Mouse (Mus musculus): ENCODE results near the gene Tcf7l2. TPM values are rescaled to one million over a fixed set of nuclear protein-coding genes. Genes with fewer than 3 reads are reported as not detected.

Gene Tcf7l2
- polyA plus RNA-seq, 1 experiment from 2014 or later = 57.1 TPM

- H3K9me3 ChIP-seq (ENCODE audit: control insufficient read depth, low read length) = no peaks in the 10 kb centered on the region
- H3K4me1 ChIP-seq (ENCODE audit: control insufficient read depth, insufficient read depth, low read length) = peaks cover 31% of the 10 kb centered on the region
- WGBS = 59% methylated on average over 7 of the region's 7 CpGs
- no peak overlapping the region for H3K9ac ChIP-seq (ENCODE audit: low read depth, low read length)
- no peaks in the 10 kb centered on the region for H3K27me3 ChIP-seq (replicated peaks; ENCODE audit: control insufficient read depth, insufficient read depth, low read length)
- H3K4me2 ChIP-seq (ENCODE audit: low read depth, low read length) = no peak overlapping the region
- ATAC-seq = no peak
- no peak overlapping the region for H3K27ac ChIP-seq (ENCODE audit: low read length)
- H3K4me3 ChIP-seq (ENCODE audit: low read length) = no peak overlapping the region
- no peaks in the 10 kb centered on the region for H3K36me3 ChIP-seq (ENCODE audit: control insufficient read depth, insufficient read depth, low read length)
Measured at GRCm38 (mm10) chr19:55774824-55775223, 33.2 kb downstream of the Tcf7l2 start.

- Histone ChIP-seq H3K4me1 (ENCODE audit: control insufficient read depth, insufficient read depth, low read length) (peaks cover 34% of the 10 kb centered on the region), H3K27me3 (replicated peaks; ENCODE audit: control insufficient read depth, insufficient read depth, low read length) (no peaks in the 10 kb centered on the region), H3K27ac (ENCODE audit: low read length) (no peak overlapping the region), H3K4me3 (ENCODE audit: low read length) (no peak overlapping the region), H3K36me3 (ENCODE audit: control insufficient read depth, insufficient read depth, low read length) (no peaks in the 10 kb centered on the region; the same call in 1 of the 2 replicates), H3K4me2 (ENCODE audit: low read depth, low read length) (no peak overlapping the region), H3K9ac (ENCODE audit: low read depth, low read length) (no peak overlapping the region), H3K9me3 (ENCODE audit: control insufficient read depth, low read length) (no peaks in the 10 kb centered on the region)
- WGBS = 72% methylated on average over 10 of the region's 10 CpGs
- no peak for ATAC-seq
Measured at GRCm38 (mm10) chr19:55779871-55780270, 38.3 kb downstream of the Tcf7l2 start.

DNA sequence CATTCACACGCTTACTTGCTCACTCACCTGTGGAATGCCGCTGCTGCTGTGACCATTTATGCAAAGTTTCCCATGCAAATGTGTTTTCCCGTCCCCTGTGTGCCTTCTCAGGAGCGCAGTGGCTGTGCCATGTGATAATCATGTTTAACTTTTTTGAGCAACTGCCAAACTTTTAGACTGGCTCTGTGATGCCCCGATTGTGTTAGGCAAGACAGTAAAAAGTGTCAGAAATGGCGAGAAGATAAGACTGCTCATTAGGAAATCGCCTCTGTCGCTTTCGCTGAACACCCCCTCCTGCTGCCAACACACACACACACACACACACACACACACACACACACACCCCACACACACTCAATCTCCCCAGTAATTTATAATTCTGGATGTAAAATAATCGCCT is 39.5 kb downstream of the Tcf7l2 start:
- Histone ChIP-seq H3K9ac (ENCODE audit: low read depth, low read length) (no peak overlapping the region), H3K4me2 (ENCODE audit: low read depth, low read length) (no peak overlapping the region), H3K27me3 (replicated peaks; ENCODE audit: control insufficient read depth, insufficient read depth, low read length) (no peaks in the 10 kb centered on the region), H3K27ac (ENCODE audit: low read length) (no peak overlapping the region), H3K4me3 (ENCODE audit: low read length) (no peak overlapping the region), H3K4me1 (ENCODE audit: control insufficient read depth, insufficient read depth, low read length) (peaks cover 32% of the 10 kb centered on the region), H3K36me3 (ENCODE audit: control insufficient read depth, insufficient read depth, low read length) (no peaks in the 10 kb centered on the region; the same call in 1 of the 2 replicates), H3K9me3 (ENCODE audit: control insufficient read depth, low read length) (no peaks in the 10 kb centered on the region)
- ATAC-seq = no peak
- WGBS = 82% methylated on average over 10 of the region's 10 CpGs

DNA sequence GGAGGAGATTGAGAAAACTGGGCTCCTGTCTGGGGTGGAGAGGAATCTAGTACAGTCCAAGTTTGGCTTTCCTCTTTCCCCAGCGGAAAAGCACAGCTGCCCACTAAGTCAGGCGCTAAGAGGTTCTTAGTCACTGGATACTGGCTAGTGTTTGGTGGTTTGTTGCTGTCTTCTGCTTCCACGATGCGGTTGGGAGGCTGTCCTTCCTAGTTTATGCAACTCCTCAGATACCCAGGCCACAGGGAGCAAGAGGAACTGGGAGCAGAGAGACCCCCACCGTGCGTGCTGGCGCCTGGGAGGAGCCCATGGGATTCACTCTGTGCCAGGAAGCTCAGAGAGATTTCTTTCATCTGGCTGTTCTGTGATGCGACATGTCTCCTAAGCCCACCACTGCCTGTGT is 40.1 kb downstream of the Tcf7l2 start:
- Histone ChIP-seq H3K9ac (ENCODE audit: low read depth, low read length) (no peak overlapping the region), H3K36me3 (ENCODE audit: control insufficient read depth, insufficient read depth, low read length) (no peaks in the 10 kb centered on the region; the same call in 1 of the 2 replicates), H3K4me3 (ENCODE audit: low read length) (no peak overlapping the region), H3K4me2 (ENCODE audit: low read depth, low read length) (no peak overlapping the region), H3K27me3 (replicated peaks; ENCODE audit: control insufficient read depth, insufficient read depth, low read length) (no peaks in the 10 kb centered on the region), H3K27ac (ENCODE audit: low read length) (no peak overlapping the region), H3K4me1 (ENCODE audit: control insufficient read depth, insufficient read depth, low read length) (peaks cover 32% of the 10 kb centered on the region), H3K9me3 (ENCODE audit: control insufficient read depth, low read length) (no peaks in the 10 kb centered on the region)
- ATAC-seq = no peak
- 66% methylated on average over 8 of the region's 8 CpGs for WGBS

DNA sequence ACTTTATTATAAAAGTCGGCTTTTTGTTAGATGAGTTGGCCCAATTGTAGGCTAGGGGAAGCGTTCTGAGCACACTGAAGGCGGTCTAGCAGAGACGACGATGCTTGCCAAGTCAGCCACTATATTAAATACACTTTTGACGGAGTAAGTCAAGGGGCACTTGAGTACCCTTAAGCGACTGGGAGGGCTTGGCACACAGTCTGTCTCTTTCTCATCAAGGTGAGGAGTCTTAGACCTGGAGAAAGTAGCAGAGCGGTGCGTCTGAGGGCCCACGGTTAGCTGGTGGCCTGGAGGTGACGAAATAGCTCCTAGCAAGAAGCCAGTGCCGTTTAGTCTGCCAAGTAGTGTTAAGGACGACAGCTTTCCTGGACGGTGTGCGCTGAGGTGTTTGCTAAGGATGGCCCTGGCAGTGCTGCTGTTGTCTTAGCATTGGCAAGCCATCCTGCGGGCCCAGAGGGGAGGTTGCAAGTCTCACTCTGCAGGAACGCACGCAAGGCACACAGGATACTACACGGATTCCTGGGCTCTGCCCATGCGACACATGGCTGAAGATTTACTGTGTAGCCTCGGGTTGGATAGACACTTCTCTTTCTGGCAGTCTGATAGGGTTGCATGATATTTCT is 43.3 kb downstream of the Tcf7l2 start:
- Histone ChIP-seq H3K36me3 (ENCODE audit: control insufficient read depth, insufficient read depth, low read length) (no peaks in the 10 kb centered on the region; the same call in 1 of the 2 replicates), H3K9me3 (ENCODE audit: control insufficient read depth, low read length) (no peaks in the 10 kb centered on the region), H3K27ac (ENCODE audit: low read length) (no peak overlapping the region), H3K4me3 (ENCODE audit: low read length) (no peak overlapping the region), H3K9ac (ENCODE audit: low read depth, low read length) (no peak overlapping the region), H3K4me2 (ENCODE audit: low read depth, low read length) (no peak overlapping the region), H3K27me3 (replicated peaks; ENCODE audit: control insufficient read depth, insufficient read depth, low read length) (no peaks in the 10 kb centered on the region), H3K4me1 (ENCODE audit: control insufficient read depth, insufficient read depth, low read length) (peaks cover 30% of the 10 kb centered on the region)
- no peak for ATAC-seq
- WGBS = 83% methylated on average over 21 of the region's 21 CpGs

GRCm38 (mm10) chr19:55787420-55787819 is 45.8 kb downstream of the Tcf7l2 start:
- no peak for ATAC-seq
- 79% methylated on average over 13 of the region's 13 CpGs for WGBS
- no peak overlapping the region for H3K9ac ChIP-seq (ENCODE audit: low read depth, low read length)
- no peaks in the 10 kb centered on the region for H3K36me3 ChIP-seq (ENCODE audit: control insufficient read depth, insufficient read depth, low read length)
- no peaks in the 10 kb centered on the region for H3K9me3 ChIP-seq (ENCODE audit: control insufficient read depth, low read length)
- H3K4me2 ChIP-seq (ENCODE audit: low read depth, low read length) = no peak overlapping the region
- no peaks in the 10 kb centered on the region for H3K27me3 ChIP-seq (replicated peaks; ENCODE audit: control insufficient read depth, insufficient read depth, low read length)
- no peak overlapping the region for H3K4me3 ChIP-seq (ENCODE audit: low read length)
- H3K4me1 ChIP-seq (ENCODE audit: control insufficient read depth, insufficient read depth, low read length) = peaks cover 42% of the 10 kb centered on the region
- no peak overlapping the region for H3K27ac ChIP-seq (ENCODE audit: low read length)

- Histone ChIP-seq H3K4me3 (ENCODE audit: low read length) (no peak overlapping the region), H3K4me2 (ENCODE audit: low read depth, low read length) (no peak overlapping the region), H3K36me3 (ENCODE audit: control insufficient read depth, insufficient read depth, low read length) (no peaks in the 10 kb centered on the region), H3K9ac (ENCODE audit: low read depth, low read length) (no peak overlapping the region), H3K9me3 (ENCODE audit: control insufficient read depth, low read length) (no peaks in the 10 kb centered on the region), H3K4me1 (ENCODE audit: control insufficient read depth, insufficient read depth, low read length) (peaks cover 36% of the 10 kb centered on the region), H3K27ac (ENCODE audit: low read length) (no peak overlapping the region), H3K27me3 (replicated peaks; ENCODE audit: control insufficient read depth, insufficient read depth, low read length) (no peaks in the 10 kb centered on the region)
- WGBS = 50% methylated on average over 7 of the region's 7 CpGs
- peak; percentile 57 for ATAC-seq
Measured at GRCm38 (mm10) chr19:55788285-55788904, 46.8 kb downstream of the Tcf7l2 start.

GRCm38 (mm10) chr19:55788905-55789295 is 47.3 kb downstream of the Tcf7l2 start:
- 65% methylated on average over 5 of the region's 5 CpGs for WGBS
- H3K27me3 ChIP-seq (replicated peaks; ENCODE audit: control insufficient read depth, insufficient read depth, low read length) = no peaks in the 10 kb centered on the region
- no peaks in the 10 kb centered on the region for H3K36me3 ChIP-seq (ENCODE audit: control insufficient read depth, insufficient read depth, low read length)
- no peak overlapping the region for H3K27ac ChIP-seq (ENCODE audit: low read length)
- no peak overlapping the region for H3K4me3 ChIP-seq (ENCODE audit: low read length)
- peaks cover 35% of the 10 kb centered on the region for H3K4me1 ChIP-seq (ENCODE audit: control insufficient read depth, insufficient read depth, low read length)
- no peak overlapping the region for H3K4me2 ChIP-seq (ENCODE audit: low read depth, low read length)
- no peak overlapping the region for H3K9ac ChIP-seq (ENCODE audit: low read depth, low read length)
- no peak for ATAC-seq
- H3K9me3 ChIP-seq (ENCODE audit: control insufficient read depth, low read length) = no peaks in the 10 kb centered on the region

GRCm38 (mm10) chr19:55789838-55790237 is 48.2 kb downstream of the Tcf7l2 start:
- Histone ChIP-seq H3K9ac (ENCODE audit: low read depth, low read length) (no peak overlapping the region), H3K9me3 (ENCODE audit: control insufficient read depth, low read length) (no peaks in the 10 kb centered on the region), H3K27me3 (replicated peaks; ENCODE audit: control insufficient read depth, insufficient read depth, low read length) (no peaks in the 10 kb centered on the region), H3K4me1 (ENCODE audit: control insufficient read depth, insufficient read depth, low read length) (peaks cover 39% of the 10 kb centered on the region), H3K27ac (ENCODE audit: low read length) (no peak overlapping the region), H3K4me2 (ENCODE audit: low read depth, low read length) (no peak overlapping the region), H3K4me3 (ENCODE audit: low read length) (no peak overlapping the region), H3K36me3 (ENCODE audit: control insufficient read depth, insufficient read depth, low read length) (no peaks in the 10 kb centered on the region)
- WGBS = 40% methylated on average over 3 of the region's 3 CpGs
- ATAC-seq = no peak

Measured in intestine, embryonic 16.5 days (tissue).